Mouse (Mus musculus) lung, embryonic 16.5 days (tissue): ENCODE measurements at regions not wholly inside any gene's neighbourhood (a gene's known extent, or its start where the extent isn't known, plus 50 kb on each side); places are given as distances from the start of the nearest gene placed in this dataset.
A peak's percentile ranks its signal among the peaks of the same experiment; 100 is the strongest.

Source experiments
- ATAC-seq: fragments of 200-750 bp; cut with Nextera tagmentation; 2 replicates; pipeline ENCODE4 v1.8.0; 2017; ENCODE audit warnings: low read depth, mild to moderate bottlenecking, moderate library complexity
- H3K27ac ChIP-seq: fragments of 300-500 bp; sonication (generic); 2 replicates; pipeline ENCODE4 v1.5.1; 2014; ENCODE audit warnings: mild to moderate bottlenecking, control low read depth, low read length
- H3K27me3 ChIP-seq: fragments of 300-500 bp; sonication (generic); 2 replicates; pipeline ENCODE4 v1.6.1; 2014; ENCODE audit warnings: low read depth, low read length, mixed read lengths; ENCODE audit not compliant: control insufficient read depth, insufficient read depth
- H3K36me3 ChIP-seq: fragments of 300-500 bp; sonication (generic); 2 replicates; pipeline ENCODE4 v1.6.1; 2014; ENCODE audit warnings: low read length; ENCODE audit not compliant: control insufficient read depth, insufficient read depth
- H3K4me1 ChIP-seq: fragments of 300-500 bp; sonication (generic); replicated peaks from 2 replicates; pipeline ENCODE4 v1.6.1; 2014; ENCODE audit warnings: low read length, mixed read lengths; ENCODE audit not compliant: control insufficient read depth, insufficient read depth
- H3K4me2 ChIP-seq: fragments of 300-500 bp; sonication (generic); 2 replicates; pipeline ENCODE4 v1.6.1; 2014; ENCODE audit warnings: low read depth, low read length, control low read depth
- H3K4me3 ChIP-seq: fragments of 300-500 bp; sonication (generic); 2 replicates; pipeline ENCODE4 v1.5.1; 2014; ENCODE audit warnings: mild to moderate bottlenecking, low read length, control low read depth
- H3K9ac ChIP-seq: fragments of 300-500 bp; sonication (generic); 2 replicates; pipeline ENCODE4 v1.6.1; 2014; ENCODE audit warnings: low read length, control low read depth
- H3K9me3 ChIP-seq: fragments of 300-500 bp; sonication (generic); 2 replicates; pipeline ENCODE4 v1.6.1; 2016; ENCODE audit warnings: low read length; ENCODE audit not compliant: control insufficient read depth
- WGBS: fragments of 180-500 bp; shearing (Covaris S2); extraction: QIAGEN DNeasy Blood & Tissue Kit; methylation state at CpG from one replicate; pipeline ENCODE4 v1.1.7; 2014; 5-methylcytosine and 5-hydroxymethylcytosine counted together

DNA sequence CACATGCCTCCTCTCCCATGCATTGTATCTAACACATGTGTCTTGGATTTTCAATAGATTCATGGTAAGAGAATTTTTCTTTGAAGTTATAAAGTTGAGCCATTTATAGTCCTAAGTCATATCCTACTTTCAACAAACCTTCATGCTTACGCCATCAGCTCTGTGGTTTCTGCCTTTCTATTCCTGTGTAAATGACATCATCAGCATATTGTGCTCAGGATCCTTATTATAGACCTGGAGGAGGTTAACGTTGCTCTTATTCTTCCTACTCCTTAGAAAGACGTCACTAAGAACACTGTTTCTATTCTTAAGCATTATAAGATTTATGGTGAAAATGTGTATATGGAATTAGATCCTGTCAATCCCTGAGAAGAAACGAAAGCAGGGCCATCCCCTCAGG is 93.7 kb upstream of the Pde7b start:
- Histone ChIP-seq H3K27ac (no peak overlapping the region), H3K4me1 (no peaks in the 10 kb centered on the region), H3K4me2 (no peak overlapping the region), H3K9ac (no peak overlapping the region), H3K4me3 (no peak overlapping the region), H3K27me3 (no peaks in the 10 kb centered on the region), H3K9me3 (no peaks in the 10 kb centered on the region), H3K36me3 (no peaks in the 10 kb centered on the region)
- 60% methylated on average over 4 of the region's 4 CpGs for WGBS
- ATAC-seq, result no peak

DNA sequence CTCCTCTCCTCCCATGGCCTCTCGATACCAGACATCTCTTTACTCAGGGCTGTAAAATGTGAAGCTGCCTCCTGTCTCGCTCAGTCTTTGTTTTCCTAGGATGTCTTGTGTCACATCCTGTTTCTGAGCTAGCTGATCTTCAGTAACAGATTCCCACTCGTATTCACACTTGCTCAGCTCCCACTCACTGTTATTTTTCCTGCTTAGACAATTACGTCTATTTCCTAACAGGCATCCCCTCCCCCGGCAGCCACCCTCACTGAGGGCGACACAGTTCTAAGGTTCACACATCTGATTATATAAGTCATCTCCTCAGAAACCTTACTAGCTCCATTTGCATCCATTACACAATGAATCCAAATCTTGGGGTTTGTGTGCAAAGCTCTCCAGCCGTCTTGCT is 74.9 kb upstream of the Pde7b start:
- Histone ChIP-seq H3K36me3 (no peaks in the 10 kb centered on the region), H3K9me3 (no peaks in the 10 kb centered on the region), H3K27me3 (no peaks in the 10 kb centered on the region), H3K4me3 (no peak overlapping the region), H3K4me1 (no peaks in the 10 kb centered on the region), H3K27ac (no peak overlapping the region), H3K9ac (no peak overlapping the region), H3K4me2 (no peak overlapping the region)
- ATAC-seq, result no peak
- WGBS, result 43% methylated on average over 7 of the region's 7 CpGs

DNA sequence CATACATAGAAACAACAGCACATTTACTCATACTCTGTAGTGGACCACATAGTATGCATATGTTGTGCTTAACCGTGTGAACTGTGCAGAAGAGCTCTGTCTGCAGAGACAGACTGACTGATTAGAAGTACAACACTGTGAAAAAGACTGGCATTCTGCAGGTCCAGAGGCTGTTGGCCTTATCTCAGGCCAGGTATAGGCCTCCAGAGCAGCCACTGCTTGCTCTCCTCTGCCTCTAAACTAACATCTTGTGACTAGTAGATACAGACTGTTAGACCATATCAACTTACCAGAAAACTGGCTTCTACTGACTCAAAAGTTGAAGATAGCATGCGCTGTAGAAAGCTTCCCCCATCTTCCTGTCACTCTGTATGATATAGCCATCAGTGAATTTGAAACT is 73.5 kb upstream of the Pde7b start:
- Histone ChIP-seq H3K36me3 (no peaks in the 10 kb centered on the region), H3K4me3 (no peak overlapping the region), H3K27ac (no peak overlapping the region), H3K4me1 (no peaks in the 10 kb centered on the region), H3K9ac (no peak overlapping the region), H3K4me2 (no peak overlapping the region), H3K9me3 (no peaks in the 10 kb centered on the region), H3K27me3 (no peaks in the 10 kb centered on the region)
- 89% methylated on average over 2 of the region's 2 CpGs for WGBS
- ATAC-seq, result no peak

DNA sequence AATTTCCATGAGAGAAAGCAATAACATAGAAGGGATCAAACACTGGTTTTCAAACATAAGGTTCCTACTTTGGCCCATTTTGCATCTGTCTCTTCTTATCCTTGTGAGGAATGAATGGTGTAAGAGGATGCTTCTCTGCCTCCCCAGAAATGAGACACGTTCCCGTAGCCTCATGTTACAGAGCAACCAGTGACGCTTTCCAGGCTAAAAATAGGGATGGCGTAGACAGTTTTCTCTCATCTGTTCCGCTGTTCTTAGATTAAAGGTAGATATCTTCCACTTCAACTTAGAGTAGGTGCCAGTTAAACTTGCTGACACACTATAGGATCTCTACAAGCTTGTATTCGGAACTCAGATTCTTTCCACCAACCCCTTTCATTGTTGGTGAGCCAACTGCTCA is 69.1 kb upstream of the Pde7b start:
- no peak overlapping the region for H3K4me2 ChIP-seq
- no peaks in the 10 kb centered on the region for H3K36me3 ChIP-seq
- no peak overlapping the region for H3K9ac ChIP-seq
- ATAC-seq, result no peak
- no peak overlapping the region for H3K4me3 ChIP-seq
- H3K4me1 ChIP-seq, result no peaks in the 10 kb centered on the region
- H3K27ac ChIP-seq, result no peak overlapping the region
- no peaks in the 10 kb centered on the region for H3K9me3 ChIP-seq
- WGBS, result 67% methylated on average over 6 of the region's 6 CpGs
- H3K27me3 ChIP-seq, result no peaks in the 10 kb centered on the region

DNA sequence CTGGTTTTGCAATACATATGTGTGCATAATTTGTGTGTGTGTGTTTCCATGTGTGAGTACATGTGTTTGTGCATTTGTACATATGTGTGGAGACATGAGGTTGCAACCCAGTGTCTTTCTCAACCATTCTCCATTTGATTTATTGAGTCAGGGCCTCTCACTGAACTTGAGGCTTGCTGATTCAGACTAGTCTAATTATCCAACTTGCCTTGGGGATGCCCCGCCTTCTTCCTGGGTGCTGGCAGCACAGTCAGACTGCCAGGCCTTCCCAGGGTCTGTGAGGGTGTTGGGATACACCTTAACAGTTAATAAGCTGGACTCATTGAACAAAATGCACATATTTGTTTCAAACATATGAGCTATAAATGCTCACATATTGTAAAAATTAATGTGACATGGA is 56.1 kb upstream of the Pde7b start:
- Histone ChIP-seq H3K27ac (no peak overlapping the region), H3K4me2 (no peak overlapping the region), H3K9me3 (no peaks in the 10 kb centered on the region), H3K36me3 (no peaks in the 10 kb centered on the region), H3K4me1 (no peaks in the 10 kb centered on the region; the same call in 1 of the 2 replicates), H3K9ac (no peak overlapping the region), H3K27me3 (no peaks in the 10 kb centered on the region), H3K4me3 (no peak overlapping the region)
- WGBS, result 91% methylated on average over 1 of the region's 1 CpGs
- ATAC-seq, result no peak

DNA sequence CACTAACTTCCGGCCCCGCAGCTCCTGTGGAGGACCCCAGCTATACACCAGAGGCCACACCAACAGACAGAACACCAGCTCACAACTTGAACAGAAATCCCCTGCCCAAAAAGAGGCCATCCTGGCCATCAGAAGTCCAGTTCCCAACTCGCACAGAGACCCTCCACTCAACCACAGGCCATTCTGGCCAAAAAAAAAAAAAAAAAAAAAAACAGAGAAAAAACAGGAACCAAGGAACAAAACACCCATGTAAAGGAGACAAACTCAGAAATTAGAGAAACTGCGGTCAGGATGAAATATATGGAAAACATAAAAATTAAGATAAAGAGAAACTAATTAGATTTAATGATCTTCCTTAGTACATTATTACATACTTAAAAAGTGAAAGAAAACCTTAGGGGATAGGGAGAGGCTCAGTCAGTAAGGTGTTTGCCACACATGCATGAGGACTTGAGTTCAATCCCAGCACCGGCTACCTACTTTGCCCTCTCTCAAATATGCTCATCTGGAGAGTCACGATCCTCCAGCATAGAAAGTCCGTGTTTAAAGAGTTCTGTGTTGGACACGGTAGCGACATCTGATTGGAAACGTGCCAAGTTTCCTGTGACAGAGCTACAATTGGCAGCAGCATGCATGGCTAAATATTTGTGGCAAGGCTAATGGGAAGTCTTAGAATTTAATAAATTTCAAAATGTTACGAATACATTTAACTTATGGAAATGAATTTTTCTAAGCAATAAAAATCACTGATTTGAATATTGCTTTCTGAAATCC is 51.9 kb upstream of the Pde7b start:
- whole genome bisulfite sequencing, result 50% methylated on average over 11 of the region's 11 CpGs
- Histone ChIP-seq H3K4me3 (peak overlapping the region; percentile 24; the same call in 1 of the 2 replicates), H3K9ac (no peak overlapping the region), H3K27me3 (no peaks in the 10 kb centered on the region), H3K4me2 (peak overlapping the region; percentile 39), H3K36me3 (no peaks in the 10 kb centered on the region), H3K4me1 (no peaks in the 10 kb centered on the region; the same call in 1 of the 2 replicates), H3K9me3 (no peaks in the 10 kb centered on the region), H3K27ac (no peak overlapping the region)
- no peak for ATAC-seq

DNA sequence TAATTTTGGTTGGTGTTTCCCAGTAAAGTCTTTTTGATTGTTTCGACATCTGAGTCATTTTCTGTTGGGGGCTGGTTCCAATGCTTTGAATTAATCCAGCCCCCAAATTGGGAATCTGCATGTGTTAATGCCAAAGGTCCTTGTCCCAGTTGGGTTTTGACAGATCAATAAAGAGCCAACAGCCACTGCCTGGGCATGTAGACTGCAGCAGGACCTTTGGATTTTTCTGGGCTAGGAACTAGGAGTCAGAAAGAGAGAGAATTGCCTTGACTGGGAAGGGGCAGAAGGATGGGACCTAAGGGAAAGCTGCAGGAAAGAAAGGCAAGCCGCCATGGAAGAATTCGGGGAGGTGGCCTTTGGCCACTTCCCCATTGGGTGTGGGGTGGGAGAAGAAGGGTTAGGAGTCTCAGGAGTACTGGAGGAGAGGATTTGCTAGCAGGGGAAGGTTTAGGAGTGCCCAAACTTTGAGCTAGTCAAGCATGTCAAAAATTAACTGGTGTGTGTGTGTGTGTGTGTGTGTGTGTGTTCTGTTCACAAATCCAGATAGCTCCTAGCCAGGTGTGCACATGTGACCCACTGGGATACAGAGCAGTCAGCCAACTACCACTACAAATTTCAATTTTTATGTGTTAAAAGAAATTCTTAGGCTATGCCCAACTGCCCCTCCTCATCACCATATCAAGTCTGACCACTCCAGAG is 51.0 kb upstream of the Pde7b start:
- H3K36me3 ChIP-seq, result no peaks in the 10 kb centered on the region
- no peak for ATAC-seq
- no peaks in the 10 kb centered on the region for H3K9me3 ChIP-seq
- no peak overlapping the region for H3K9ac ChIP-seq
- no peak overlapping the region for H3K4me2 ChIP-seq
- H3K4me1 ChIP-seq, result no peaks in the 10 kb centered on the region; the same call in 1 of the 2 replicates
- no peak overlapping the region for H3K4me3 ChIP-seq
- H3K27me3 ChIP-seq, result no peaks in the 10 kb centered on the region
- H3K27ac ChIP-seq, result no peak overlapping the region
- WGBS, result 91% methylated on average over 3 of the region's 3 CpGs
